Mouse (Mus musculus) forebrain, embryonic 15.5 days (tissue): Measurements from ENCODE around the gene Ddx43. TPM values are rescaled to one million over a fixed set of nuclear protein-coding genes. Genes with fewer than 3 reads are reported as not detected.
"Not testable (repeated sequence)": the region's sequence is repeated elsewhere in the genome, so short reads cannot be mapped to it uniquely, and the experiment has no call there.

Experiments used
- ATAC-seq: fragments of 200-750 bp; cut with Nextera tagmentation; replicated peaks from 2 replicates; pipeline ENCODE4 v1.8.0; 2017; ENCODE audit warnings: mild to moderate bottlenecking, moderate TSS enrichment, moderate library complexity
- H3K27ac ChIP-seq: fragments of 300-500 bp; sonication (generic); replicated peaks from 2 replicates; pipeline ENCODE4 v1.5.1; 2015; ENCODE audit warnings: mild to moderate bottlenecking, inconsistent platforms
- H3K27me3 ChIP-seq: fragments of 300-500 bp; sonication (generic); 2 replicates; pipeline ENCODE4 v1.6.1; 2015; ENCODE audit warnings: inconsistent platforms
- H3K36me3 ChIP-seq: fragments of 300-500 bp; sonication (generic); 2 replicates; pipeline ENCODE4 v1.6.1; 2015; ENCODE audit warnings: mild to moderate bottlenecking, inconsistent platforms
- H3K4me1 ChIP-seq: fragments of 300-500 bp; sonication (generic); 2 replicates; pipeline ENCODE4 v1.6.1; 2015; ENCODE audit warnings: inconsistent platforms
- H3K4me2 ChIP-seq: fragments of 300-500 bp; sonication (generic); replicated peaks from 2 replicates; pipeline ENCODE4 v1.6.1; 2015; ENCODE audit warnings: mild to moderate bottlenecking, inconsistent platforms
- H3K4me3 ChIP-seq: fragments of 300-500 bp; sonication (generic); 2 replicates; pipeline ENCODE4 v1.5.1; 2015; ENCODE audit warnings: mild to moderate bottlenecking, inconsistent platforms
- H3K9ac ChIP-seq: fragments of 300-500 bp; sonication (generic); replicated peaks from 2 replicates; pipeline ENCODE4 v1.6.1; 2015; ENCODE audit warnings: mild to moderate bottlenecking, inconsistent platforms
- H3K9me3 ChIP-seq: fragments of 300-500 bp; sonication (generic); 2 replicates; pipeline ENCODE4 v1.6.1; 2016; ENCODE audit warnings: inconsistent platforms
- WGBS: fragments of 180-500 bp; shearing (Covaris S2); methylation state at CpG from one replicate; pipeline ENCODE4 v1.1.7; 2015; ENCODE audit warnings: mixed read lengths; 5-methylcytosine and 5-hydroxymethylcytosine counted together
- polyA plus RNA-seq: library from polyadenylated mRNA; unstranded; fragments of >200 nt; fragmentation: Nextera tagmentation; extraction: Ambion mirVana; gene quantifications from 2 replicates; pipeline ENCODE4 v1.2.1, GENCODE M21; 2015

Ddx43 gene
- polyA plus RNA-seq, result 0.08 and 0.10 TPM in 2 replicates

- Histone ChIP-seq H3K4me2 (peak within 1 kb of the TSS; percentile 62), H3K9me3 (no peaks in the 10 kb centered on the region), H3K36me3 (no peaks in the 10 kb centered on the region), H3K27ac (no peak within 1 kb of the TSS), H3K9ac (peak within 1 kb of the TSS; percentile 35; the same call in 1 of the 2 replicates), H3K4me3 (peak within 1 kb of the TSS; percentile 44), H3K4me1 (peaks cover 10% of the 10 kb centered on the region), H3K27me3 (peaks cover 54% of the 10 kb centered on the region)
- WGBS, result 3% methylated on average over 90 of the region's 93 CpGs
- ATAC-seq, result peak; percentile 97
Measured at GRCm38 (mm10) chr9:78395630-78396351, at the start of gene Ddx43. Ddx43 (plus strand) TSS chr9:78395777.

- Histone ChIP-seq H3K9me3 (no peaks in the 10 kb centered on the region), H3K4me3 (no peak overlapping the region), H3K27me3 (no peaks in the 10 kb centered on the region), H3K4me2 (no peak overlapping the region), H3K9ac (no peak overlapping the region), H3K36me3 (no peaks in the 10 kb centered on the region), H3K27ac (no peak overlapping the region), H3K4me1 (no peaks in the 10 kb centered on the region)
- no peak for ATAC-seq
- WGBS, result 61% methylated on average over 3 of the region's 3 CpGs
Measured at GRCm38 (mm10) chr9:78347004-78347403, 48.6 kb upstream of the Ddx43 start.

GRCm38 (mm10) chr9:78348206-78349004 lies 47.2 kb upstream of the Ddx43 start:
- 75% methylated on average over 6 of the region's 6 CpGs for WGBS
- not testable (repeated sequence) for H3K27ac ChIP-seq, H3K27me3 ChIP-seq, H3K9me3 ChIP-seq, H3K4me2 ChIP-seq, H3K4me3 ChIP-seq, H3K4me1 ChIP-seq, ATAC-seq, H3K36me3 ChIP-seq, H3K9ac ChIP-seq

GRCm38 (mm10) chr9:78349141-78349540 lies 46.4 kb upstream of the Ddx43 start:
- H3K9me3 ChIP-seq, H3K4me2 ChIP-seq, H3K4me3 ChIP-seq, H3K4me1 ChIP-seq, ATAC-seq, H3K27me3 ChIP-seq, H3K36me3 ChIP-seq, H3K27ac ChIP-seq, H3K9ac ChIP-seq: not testable (repeated sequence)
- WGBS, result 78% methylated on average over 3 of the region's 3 CpGs

GRCm38 (mm10) chr9:78350007-78350406 lies 45.6 kb upstream of the Ddx43 start:
- H3K4me2 ChIP-seq, H3K27me3 ChIP-seq, H3K27ac ChIP-seq, H3K4me3 ChIP-seq, H3K4me1 ChIP-seq, H3K9ac ChIP-seq, H3K36me3 ChIP-seq, ATAC-seq, H3K9me3 ChIP-seq: not testable (repeated sequence)

GRCm38 (mm10) chr9:78351504-78352220 lies 43.9 kb upstream of the Ddx43 start:
- Histone ChIP-seq H3K9ac (no peak overlapping the region), H3K9me3 (no peaks in the 10 kb centered on the region), H3K4me3 (no peak overlapping the region), H3K4me1 (no peaks in the 10 kb centered on the region), H3K27me3 (no peaks in the 10 kb centered on the region), H3K36me3 (no peaks in the 10 kb centered on the region), H3K27ac (no peak overlapping the region), H3K4me2 (no peak overlapping the region)
- ATAC-seq, result no peak
- WGBS, result 82% methylated on average over 6 of the region's 6 CpGs

GRCm38 (mm10) chr9:78354665-78355578 lies 40.7 kb upstream of the Ddx43 start:
- ATAC-seq, result no peak
- Histone ChIP-seq H3K9me3 (no peaks in the 10 kb centered on the region), H3K9ac (no peak overlapping the region), H3K36me3 (no peaks in the 10 kb centered on the region), H3K4me3 (no peak overlapping the region), H3K4me1 (no peaks in the 10 kb centered on the region), H3K4me2 (no peak overlapping the region), H3K27ac (no peak overlapping the region), H3K27me3 (no peaks in the 10 kb centered on the region)
- WGBS, result 84% methylated on average over 11 of the region's 11 CpGs

- 91% methylated on average over 8 of the region's 8 CpGs for WGBS
- H3K4me1 ChIP-seq, result no peaks in the 10 kb centered on the region
- no peak within 1 kb of the TSS for H3K27ac ChIP-seq
- H3K4me3 ChIP-seq, result no peak within 1 kb of the TSS
- H3K9me3 ChIP-seq, result no peaks in the 10 kb centered on the region
- H3K27me3 ChIP-seq, result no peaks in the 10 kb centered on the region
- no peak for ATAC-seq
- no peak within 1 kb of the TSS for H3K9ac ChIP-seq
- no peaks in the 10 kb centered on the region for H3K36me3 ChIP-seq
- no peak within 1 kb of the TSS for H3K4me2 ChIP-seq
Measured at GRCm38 (mm10) chr9:78355611-78356010, 40.0 kb upstream of the Ddx43 start, which contains the start of gene Gsta2. Gsta2 (minus strand) TSS chr9:78355788.

GRCm38 (mm10) chr9:78358053-78358452 lies 37.5 kb upstream of the Ddx43 start:
- Histone ChIP-seq H3K27me3 (no peaks in the 10 kb centered on the region), H3K4me2 (no peak overlapping the region), H3K4me1 (no peaks in the 10 kb centered on the region), H3K4me3 (no peak overlapping the region), H3K36me3 (no peaks in the 10 kb centered on the region), H3K9me3 (no peaks in the 10 kb centered on the region), H3K9ac (no peak overlapping the region), H3K27ac (no peak overlapping the region)
- peak; percentile 46; the same call in 1 of the 2 replicates for ATAC-seq
- WGBS, result 16% methylated on average over 9 of the region's 9 CpGs

GRCm38 (mm10) chr9:78359750-78360483 lies 35.7 kb upstream of the Ddx43 start:
- no peaks in the 10 kb centered on the region for H3K36me3 ChIP-seq
- no peak for ATAC-seq
- WGBS, result 78% methylated on average over 6 of the region's 6 CpGs
- no peak overlapping the region for H3K4me2 ChIP-seq
- H3K4me3 ChIP-seq, result no peak overlapping the region
- no peaks in the 10 kb centered on the region for H3K27me3 ChIP-seq
- no peak overlapping the region for H3K9ac ChIP-seq
- no peaks in the 10 kb centered on the region for H3K4me1 ChIP-seq
- H3K27ac ChIP-seq, result no peak overlapping the region
- no peaks in the 10 kb centered on the region for H3K9me3 ChIP-seq

- H3K4me1 ChIP-seq, result no peaks in the 10 kb centered on the region
- 17% methylated on average over 2 of the region's 2 CpGs for WGBS
- ATAC-seq, result no peak
- no peaks in the 10 kb centered on the region for H3K36me3 ChIP-seq
- H3K4me2 ChIP-seq, result no peak overlapping the region
- no peak overlapping the region for H3K4me3 ChIP-seq
- no peak overlapping the region for H3K9ac ChIP-seq
- H3K9me3 ChIP-seq, result no peaks in the 10 kb centered on the region
- H3K27ac ChIP-seq, result no peak overlapping the region
- H3K27me3 ChIP-seq, result no peaks in the 10 kb centered on the region
Measured at GRCm38 (mm10) chr9:78360484-78360872, 35.1 kb upstream of the Ddx43 start.
